Mouse (Mus musculus) cerebellum, adult 11 months (tissue): ENCODE data around the gene Phb2.

ENCODE experiments used
- DNase-seq: peaks from one replicate; pipeline ENCODE4 v3.0.0; 2022

The Phb2 gene

GRCm38 (mm10) chr6:124693243-124693981 is 18.7 kb upstream of the Phb2 start:
- DNase-seq, result no peak

GRCm38 (mm10) chr6:124694166-124694955 is 17.8 kb upstream of the Phb2 start:
- peak; percentile 59 for DNase-seq

- DNase-seq, result no peak
Measured at GRCm38 (mm10) chr6:124696441-124697150, 15.5 kb upstream of the Phb2 start.

- no peak for DNase-seq
Measured at GRCm38 (mm10) chr6:124698751-124699150, 13.4 kb upstream of the Phb2 start.

- no peak for DNase-seq
Measured at GRCm38 (mm10) chr6:124699366-124699765, 12.8 kb upstream of the Phb2 start.

- no peak for DNase-seq
Measured at GRCm38 (mm10) chr6:124699962-124700610, 12.1 kb upstream of the Phb2 start.

GRCm38 (mm10) chr6:124701338-124701737 is 10.8 kb upstream of the Phb2 start:
- no peak for DNase-seq

- no peak for DNase-seq
Measured at GRCm38 (mm10) chr6:124702102-124702783, 9.9 kb upstream of the Phb2 start.

- peak; percentile 57 for DNase-seq
Measured at GRCm38 (mm10) chr6:124702784-124703103, 9.4 kb upstream of the Phb2 start.

- DNase-seq, result no peak
Measured at GRCm38 (mm10) chr6:124703789-124704188, 8.3 kb upstream of the Phb2 start.

- DNase-seq, result no peak
Measured at GRCm38 (mm10) chr6:124704417-124704816, 7.7 kb upstream of the Phb2 start.

- DNase-seq, result no peak
Measured at GRCm38 (mm10) chr6:124706061-124706627, 6.0 kb upstream of the Phb2 start.

- DNase-seq, result no peak
Measured at GRCm38 (mm10) chr6:124708289-124708889, 3.7 kb upstream of the Phb2 start.

GRCm38 (mm10) chr6:124712918-124713317 is 782 bp downstream of the Phb2 start:
- no peak for DNase-seq

GRCm38 (mm10) chr6:124716864-124717490 is 4.8 kb downstream of the Phb2 start:
- no peak for DNase-seq

GRCm38 (mm10) chr6:124717968-124718367 is 5.8 kb downstream of the Phb2 start:
- no peak for DNase-seq

GRCm38 (mm10) chr6:124718703-124719102 is 6.6 kb downstream of the Phb2 start:
- no peak for DNase-seq

- no peak for DNase-seq
Measured at GRCm38 (mm10) chr6:124719354-124719978, 7.3 kb downstream of the Phb2 start.

GRCm38 (mm10) chr6:124720904-124721303 is 8.8 kb downstream of the Phb2 start:
- DNase-seq, result no peak

GRCm38 (mm10) chr6:124722876-124723473 is 10.8 kb downstream of the Phb2 start:
- DNase-seq, result no peak
